Mouse (Mus musculus): ENCODE data around the gene Syne3.

Syne3 gene

DNA sequence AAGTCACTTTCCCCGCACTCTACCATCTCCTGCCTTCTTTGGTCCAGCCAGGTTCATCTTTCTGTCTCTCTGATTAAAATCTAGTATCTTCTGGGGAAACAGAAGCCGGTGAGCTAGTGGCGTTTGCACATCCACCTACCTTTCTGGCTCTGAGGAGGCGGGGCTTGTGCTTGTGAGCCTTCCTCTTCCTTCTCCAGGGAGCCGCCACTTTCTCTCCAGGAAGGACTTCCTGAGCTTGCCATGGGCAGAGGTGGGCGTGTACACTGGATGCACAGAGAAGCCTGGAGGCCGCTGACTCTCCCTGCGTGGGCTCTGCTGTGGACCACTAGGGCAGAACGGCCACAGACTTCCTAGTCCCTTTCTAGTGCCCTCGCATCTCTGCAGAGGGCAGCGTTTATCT lies 110.4 kb downstream of the Syne3 start:
- in situ Hi-C loops (cut with MboI, MseI) = no loop called here

DNA sequence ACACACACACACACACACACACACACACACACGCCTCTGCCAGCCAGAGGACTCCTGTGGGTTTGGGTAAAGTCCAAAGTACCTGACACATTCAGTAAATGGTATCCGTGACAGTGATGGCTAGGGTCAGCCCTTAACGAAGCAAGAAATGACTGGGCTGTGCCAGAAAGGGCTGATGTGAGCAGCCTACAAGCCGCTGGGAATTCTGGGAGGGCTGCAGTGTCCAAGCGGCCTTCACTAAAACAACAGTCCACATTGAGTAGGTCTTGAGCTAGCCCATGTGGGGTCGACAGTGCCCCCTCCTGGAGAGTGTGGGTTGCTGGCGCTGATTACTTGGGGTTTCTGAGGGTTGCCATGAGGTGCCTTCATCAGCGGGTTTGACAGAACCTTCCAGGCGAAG lies 110.9 kb downstream of the Syne3 start:
- in situ Hi-C loops (cut with MboI, MseI) = no loop called here

DNA sequence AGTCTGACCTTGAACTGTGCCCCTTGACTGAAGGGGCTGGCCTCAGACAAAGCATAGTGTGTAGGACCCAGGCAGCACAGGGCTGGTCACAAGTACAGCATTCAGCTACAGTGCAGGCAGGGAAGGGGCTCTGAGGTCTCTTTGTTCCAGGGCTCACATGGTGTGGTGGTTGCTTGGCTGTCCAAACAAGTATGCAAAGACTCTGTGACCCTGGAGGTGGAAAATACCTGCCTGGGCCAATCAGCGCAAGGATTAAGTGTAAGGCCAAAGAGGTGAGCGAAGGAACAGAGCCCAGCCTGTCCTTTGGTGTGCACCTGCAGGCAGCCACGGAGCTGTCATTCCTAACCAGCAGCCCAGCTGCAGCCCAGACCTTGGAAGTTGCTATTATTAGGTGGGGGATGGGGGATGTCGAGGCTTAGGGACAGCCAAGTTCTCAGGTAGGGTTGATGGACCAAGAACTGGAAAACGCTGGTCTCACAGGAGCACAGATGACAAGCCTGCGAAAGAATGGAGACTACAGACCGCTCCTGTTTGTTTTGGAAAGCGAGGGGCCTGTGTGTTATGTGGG lies 112.5 kb downstream of the Syne3 start:
- in situ Hi-C loops (cut with MboI, MseI) = no loop called here

- in situ Hi-C loops (cut with MboI, MseI) = no loop called here
Observed at GRCm38 (mm10) chr12:104896640-104897039, 113.0 kb downstream of the Syne3 start.

DNA sequence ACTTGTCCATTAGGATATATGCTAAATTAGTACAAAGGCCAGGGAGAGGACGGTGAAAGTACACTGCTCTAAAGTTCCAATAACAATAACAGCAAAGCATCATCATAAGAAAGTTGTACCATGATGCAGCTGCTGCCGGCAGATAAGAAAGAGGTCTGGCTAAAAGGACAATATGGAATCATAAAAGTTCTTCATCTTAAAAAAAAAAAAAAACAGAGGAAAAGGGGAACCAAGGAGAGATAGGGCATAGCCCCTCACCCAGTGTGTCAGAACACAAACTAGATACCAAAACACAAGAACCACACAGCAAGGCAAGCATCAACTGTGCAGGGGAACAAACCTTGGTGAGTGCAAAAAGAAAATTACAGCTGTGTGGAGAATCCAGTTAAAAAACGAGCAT lies 117.4 kb downstream of the Syne3 start:
- in situ Hi-C loops (cut with MboI, MseI) = no loop called here

- in situ Hi-C loops (cut with MboI, MseI) = no loop called here
Observed at GRCm38 (mm10) chr12:104890066-104890465, 119.5 kb downstream of the Syne3 start.

DNA sequence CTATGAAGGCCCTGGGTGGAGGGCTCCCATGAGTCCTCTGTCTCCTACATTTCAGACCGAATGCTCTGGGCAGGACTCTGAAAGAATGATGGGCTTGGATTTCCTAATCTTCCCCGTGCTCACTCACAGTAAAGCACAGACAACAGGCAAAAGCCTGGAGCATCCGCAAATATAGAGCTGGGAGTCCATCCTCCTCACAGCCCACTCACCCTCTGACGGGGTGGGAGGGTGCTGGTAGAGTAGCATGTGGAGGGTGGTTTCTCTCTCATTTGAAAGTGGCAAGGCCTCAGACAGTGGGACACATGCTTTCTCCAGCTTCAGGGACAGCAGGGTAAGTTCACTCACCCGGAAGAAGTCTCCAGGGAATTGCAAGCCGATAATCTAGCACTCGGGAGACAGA lies 123.5 kb downstream of the Syne3 start:
- in situ Hi-C loops (cut with MboI, MseI) = no loop called here

DNA sequence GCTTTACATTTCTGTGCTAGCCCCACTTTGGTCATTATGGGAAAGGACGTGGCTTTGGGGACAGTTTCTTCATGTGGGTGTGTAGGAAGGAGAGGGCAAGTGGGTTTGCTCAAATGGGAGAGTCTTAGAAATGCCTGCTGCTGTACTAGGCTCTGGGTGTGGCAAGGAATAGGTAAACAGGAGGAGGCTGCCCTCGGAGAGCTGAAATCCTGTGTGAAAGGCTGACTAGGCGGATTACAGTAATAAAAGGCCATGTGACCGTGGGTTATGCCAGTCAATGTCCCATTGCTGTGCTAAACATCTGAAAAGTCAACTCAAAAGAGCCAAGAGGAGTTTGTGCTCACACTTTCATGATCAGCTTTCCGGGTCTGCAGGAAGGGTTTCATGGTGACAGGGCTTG lies 127.1 kb downstream of the Syne3 start:
- in situ Hi-C loops (cut with MboI, MseI) = no loop called here

DNA sequence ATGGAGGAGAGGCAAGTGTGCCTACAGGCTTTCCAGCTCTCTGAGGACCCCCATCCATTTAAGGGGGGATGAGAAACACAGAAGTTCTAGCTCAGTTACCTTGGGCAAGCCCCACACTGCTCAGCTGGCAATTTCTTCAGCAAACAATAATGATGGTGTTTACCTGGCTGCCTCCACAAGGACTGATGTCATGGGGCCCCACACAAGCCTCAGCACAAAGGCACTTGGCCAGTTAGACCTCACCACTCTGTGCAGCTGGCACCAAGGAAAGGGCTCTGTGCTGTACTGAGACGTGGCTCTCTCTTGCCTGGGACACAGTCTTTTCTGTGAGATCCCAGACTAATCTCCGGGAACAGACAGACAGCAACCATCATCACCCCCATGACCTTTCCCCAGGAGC lies 127.5 kb downstream of the Syne3 start:
- in situ Hi-C loops (cut with MboI, MseI) = no loop called here

DNA sequence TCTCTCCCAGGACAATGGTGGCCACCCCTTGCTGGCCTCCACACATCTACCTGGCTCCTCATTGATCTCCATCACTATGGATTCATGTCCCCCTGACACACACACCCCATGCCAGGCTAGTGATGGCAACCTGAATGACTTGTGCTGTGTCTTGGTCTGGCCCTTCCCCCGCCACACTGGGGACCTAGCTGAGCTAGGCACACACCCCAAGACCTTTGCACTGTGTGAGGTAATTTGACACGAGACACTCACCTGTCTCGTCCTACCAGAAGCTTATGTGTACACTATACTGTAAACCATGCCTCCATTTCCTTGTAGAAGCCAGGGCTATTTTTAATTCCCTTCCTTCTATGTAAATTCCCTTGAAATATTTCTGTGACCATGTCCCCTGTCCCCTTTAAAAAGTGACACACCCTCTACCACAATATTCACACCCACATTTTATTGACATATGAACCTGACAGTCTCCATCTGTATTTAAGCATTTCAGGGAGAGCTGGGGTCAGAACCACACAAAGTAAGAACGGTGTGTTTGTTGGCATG lies 128.0 kb downstream of the Syne3 start:
- in situ Hi-C loops (cut with MboI, MseI) = no loop called here

DNA sequence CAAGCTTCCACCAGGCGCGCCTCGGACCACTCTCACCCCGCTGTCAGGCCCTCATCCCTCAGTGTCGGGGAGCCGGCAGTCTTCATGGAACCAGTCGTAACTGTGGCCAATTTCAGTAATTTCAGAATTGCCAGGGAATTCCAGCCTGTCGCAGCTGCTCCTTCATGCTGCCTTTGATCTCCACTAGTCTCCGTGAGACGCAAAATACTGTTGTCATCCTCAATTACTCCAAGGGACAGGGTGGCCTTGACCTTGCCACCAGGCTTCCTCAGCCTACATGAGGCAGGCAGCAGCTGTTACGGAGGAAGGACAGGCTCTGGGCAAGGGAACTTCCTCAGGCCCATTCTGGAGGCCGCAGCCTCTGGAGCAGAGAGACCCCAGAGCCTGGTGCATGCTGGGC lies 129.2 kb downstream of the Syne3 start:
- in situ Hi-C loops (cut with MboI, MseI) = no loop called here

Data from regulatory T cell (primary cell).